Mouse (Mus musculus) heart, adult 2 months (tissue): ENCODE measurements at regions not wholly inside any gene's neighbourhood (a gene's known extent, or its start where the extent isn't known, plus 50 kb on each side); places are given as distances from the start of the nearest gene placed in this dataset.

ENCODE experiments used
- DNase-seq, 2 experiments: peaks; one replicate each; pipeline ENCODE4 v3.0.0; 2021
- H3K27ac ChIP-seq: fragments of 200-600 bp; 2 replicates; pipeline ENCODE4 v1.8.1; 2022
- H3K27me3 ChIP-seq: fragments of 200-500 bp; 2 replicates; pipeline ENCODE4 v1.6.1; 2012; ENCODE audit warnings: mild to moderate bottlenecking, low read length, inconsistent platforms, mixed read lengths; ENCODE audit not compliant: control insufficient read depth, insufficient read depth
- H3K36me3 ChIP-seq: fragments of 200-500 bp; 2 replicates; pipeline ENCODE4 v1.6.1; 2012; ENCODE audit warnings: low read length, inconsistent platforms; ENCODE audit not compliant: control insufficient read depth, insufficient read depth
- H3K4me1 ChIP-seq: fragments of 200-500 bp; 2 replicates; pipeline ENCODE4 v1.6.1; 2011; ENCODE audit warnings: low read length; ENCODE audit not compliant: control insufficient read depth, insufficient read depth
- H3K4me3 ChIP-seq: fragments of 200-600 bp; 2 replicates; pipeline ENCODE4 v1.8.1; 2022
- H3K79me2 ChIP-seq: fragments of 200-500 bp; replicated peaks from 2 replicates; pipeline ENCODE4 v1.6.1; 2012; ENCODE audit warnings: mild to moderate bottlenecking, inconsistent platforms, low read length, moderate library complexity, mixed read lengths; ENCODE audit not compliant: control insufficient read depth, insufficient read depth
- H3K9ac ChIP-seq: fragments of 200-500 bp; 2 replicates; pipeline ENCODE4 v1.6.1; 2012; ENCODE audit warnings: low read depth, mild to moderate bottlenecking, control low read depth, inconsistent platforms, low read length, mixed read lengths
- CTCF ChIP-seq: fragments of 200-600 bp; IDR thresholded peaks from 2 replicates; pipeline ENCODE4 v1.8.1; 2022; ENCODE audit warnings: antibody characterized with exemption, mild to moderate bottlenecking, moderate library complexity
- EP300 ChIP-seq: fragments of 200-500 bp; IDR thresholded peaks from 2 replicates; pipeline ENCODE4 v1.6.1; 2011; ENCODE audit warnings: low read depth, low read length, control low read depth; ENCODE audit not compliant: insufficient read depth
- POLR2A ChIP-seq: fragments of 200-500 bp; IDR thresholded peaks from 2 replicates; pipeline ENCODE4 v1.6.1; 2011; ENCODE audit warnings: mild to moderate bottlenecking, low read depth, low read length, control low read depth; ENCODE audit not compliant: insufficient read depth
- WGBS: fragments of 180-500 bp; shearing (Covaris S2); methylation state at CpG from one replicate; pipeline ENCODE4 v1.1.7; 2018; 5-methylcytosine and 5-hydroxymethylcytosine counted together
- intact Hi-C: fragments of 180-260 bp; cut with DNase I; formaldehyde crosslinking; loops from one replicate; pipeline ENCODE4 v1.15.1; 2025

GRCm38 (mm10) chr4:47832905-47833304, 212.0 kb upstream of the Nr4a3 start:
- no peak for DNase-seq
- H3K27ac ChIP-seq: no peak overlapping the region
- no peak overlapping the region for H3K9ac ChIP-seq
- 22% methylated on average over 2 of the region's 2 CpGs for whole genome bisulfite sequencing
- TF ChIP-seq CTCF: no peak
- TF ChIP-seq POLR2A: no peak
- no peak for TF ChIP-seq EP300
- H3K79me2 ChIP-seq: no peaks in the 10 kb centered on the region
- H3K36me3 ChIP-seq: no peaks in the 10 kb centered on the region
- no peaks in the 10 kb centered on the region for H3K4me1 ChIP-seq
- intact Hi-C loops: no loop called here
- no peak overlapping the region for H3K4me3 ChIP-seq
- no peaks in the 10 kb centered on the region for H3K27me3 ChIP-seq

- H3K4me3 ChIP-seq: no peak overlapping the region
- H3K9ac ChIP-seq: no peak overlapping the region
- no peak overlapping the region for H3K27ac ChIP-seq
- H3K79me2 ChIP-seq: no peaks in the 10 kb centered on the region
- no peaks in the 10 kb centered on the region for H3K4me1 ChIP-seq
- TF ChIP-seq CTCF: no peak
- TF ChIP-seq POLR2A: no peak
- TF ChIP-seq EP300: no peak
- H3K27me3 ChIP-seq: no peaks in the 10 kb centered on the region
- no peaks in the 10 kb centered on the region for H3K36me3 ChIP-seq
- WGBS: 60% methylated on average over 2 of the region's 2 CpGs
- DNase-seq: no peak
- intact Hi-C loops: no loop called here
These were observed 206.5 kb upstream of the Nr4a3 start for GRCm38 (mm10) chr4:47838411-47838810.

- no peaks in the 10 kb centered on the region for H3K27me3 ChIP-seq
- H3K4me1 ChIP-seq: no peaks in the 10 kb centered on the region
- 73% methylated on average over 3 of the region's 3 CpGs for WGBS
- H3K36me3 ChIP-seq: no peaks in the 10 kb centered on the region
- intact Hi-C loops: no loop called here
- no peaks in the 10 kb centered on the region for H3K79me2 ChIP-seq
- H3K27ac ChIP-seq: no peak overlapping the region
- no peak overlapping the region for H3K4me3 ChIP-seq
- no peak overlapping the region for H3K9ac ChIP-seq
- no peak for DNase-seq
- no peak for TF ChIP-seq POLR2A
- TF ChIP-seq EP300: no peak
- no peak for TF ChIP-seq CTCF
These were observed 202.8 kb upstream of the Nr4a3 start for GRCm38 (mm10) chr4:47842128-47842656.

GRCm38 (mm10) chr4:47845239-47845638, 199.7 kb upstream of the Nr4a3 start:
- Histone ChIP-seq H3K36me3 (no peaks in the 10 kb centered on the region), H3K9ac (no peak overlapping the region), H3K27me3 (no peaks in the 10 kb centered on the region), H3K4me1 (no peaks in the 10 kb centered on the region), H3K79me2 (no peaks in the 10 kb centered on the region), H3K27ac (no peak overlapping the region), H3K4me3 (no peak overlapping the region)
- 70% methylated on average over 4 of the region's 4 CpGs for whole genome bisulfite sequencing
- no peak for DNase-seq
- intact Hi-C loops: no loop called here
- TF ChIP-seq POLR2A: no peak
- no peak for TF ChIP-seq EP300
- TF ChIP-seq CTCF: no peak

GRCm38 (mm10) chr4:47846389-47847318, 198.3 kb upstream of the Nr4a3 start:
- H3K36me3 ChIP-seq: no peaks in the 10 kb centered on the region
- DNase-seq: no peak
- H3K27me3 ChIP-seq: no peaks in the 10 kb centered on the region
- intact Hi-C loops: no loop called here
- H3K4me3 ChIP-seq: no peak overlapping the region
- WGBS: 43% methylated on average over 12 of the region's 12 CpGs
- H3K9ac ChIP-seq: no peak overlapping the region
- H3K27ac ChIP-seq: no peak overlapping the region
- H3K79me2 ChIP-seq: no peaks in the 10 kb centered on the region
- TF ChIP-seq POLR2A (no peak), CTCF (no peak), EP300 (no peak)
- H3K4me1 ChIP-seq: no peaks in the 10 kb centered on the region

- Histone ChIP-seq H3K79me2 (no peaks in the 10 kb centered on the region), H3K27me3 (no peaks in the 10 kb centered on the region), H3K4me3 (no peak overlapping the region), H3K4me1 (no peaks in the 10 kb centered on the region), H3K27ac (no peak overlapping the region), H3K9ac (no peak overlapping the region), H3K36me3 (no peaks in the 10 kb centered on the region)
- 69% methylated on average over 6 of the region's 6 CpGs for WGBS
- intact Hi-C loops: no loop called here
- TF ChIP-seq CTCF: no peak
- no peak for TF ChIP-seq EP300
- TF ChIP-seq POLR2A: no peak
- no peak for DNase-seq
These were observed 183.8 kb upstream of the Nr4a3 start for GRCm38 (mm10) chr4:47861151-47861550.
